Mouse (Mus musculus): ENCODE data around the gene Rfx4. TPM values are rescaled to one million over a fixed set of nuclear protein-coding genes. Genes with fewer than 3 reads are reported as not detected.

Gene Rfx4
- polyA plus RNA-seq, 1 experiment from 2014 or later, result not detected

DNA sequence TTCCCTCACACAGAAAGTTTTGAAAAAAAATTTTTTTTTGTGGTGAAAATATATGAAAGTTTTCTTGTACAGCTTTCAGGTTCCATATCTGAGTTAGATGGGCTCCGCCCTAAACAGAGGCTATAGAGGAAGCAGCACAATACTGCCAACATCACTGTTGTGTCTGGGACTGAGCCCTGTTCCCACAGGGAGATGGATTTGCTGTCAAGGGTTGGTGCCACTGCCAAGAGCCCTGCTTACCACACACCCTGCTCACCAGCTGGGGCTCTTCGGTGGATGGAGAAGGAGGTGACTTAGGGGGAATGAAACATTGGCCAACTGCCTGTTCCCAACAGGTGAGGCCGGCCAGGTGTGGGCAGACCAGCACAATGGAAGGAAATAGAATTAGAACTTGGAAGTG is 35.3 kb downstream of the Rfx4 start:
- Histone ChIP-seq H3K27me3 (ENCODE audit: control insufficient read depth, insufficient read depth, low read depth, low read length) (no peaks in the 10 kb centered on the region), H3K36me3 (ENCODE audit: control insufficient read depth, insufficient read depth) (no peaks in the 10 kb centered on the region), H3K4me3 (ENCODE audit: low read depth, low read length) (no peak overlapping the region), H3K27ac (ENCODE audit: low read length) (no peak overlapping the region), H3K4me2 (ENCODE audit: low read depth, low read length) (no peak overlapping the region), H3K9me3 (replicated peaks; ENCODE audit: control insufficient read depth, low read length) (no peaks in the 10 kb centered on the region), H3K9ac (ENCODE audit: low read depth, low read length) (no peak overlapping the region), H3K4me1 (ENCODE audit: control insufficient read depth, low read depth, low read length) (no peaks in the 10 kb centered on the region)
- 67% methylated on average over 3 of the region's 3 CpGs for WGBS (ENCODE audit: insufficient replicate concordance)
- ATAC-seq (ENCODE audit: low read depth), result no peak

GRCm38 (mm10) chr10:84801521-84801920 is 45.7 kb downstream of the Rfx4 start:
- Histone ChIP-seq H3K27ac (ENCODE audit: low read length) (no peak overlapping the region), H3K4me3 (ENCODE audit: low read depth, low read length) (no peak overlapping the region), H3K36me3 (ENCODE audit: control insufficient read depth, insufficient read depth) (no peaks in the 10 kb centered on the region), H3K4me1 (ENCODE audit: control insufficient read depth, low read depth, low read length) (no peaks in the 10 kb centered on the region), H3K9ac (ENCODE audit: low read depth, low read length) (no peak overlapping the region), H3K4me2 (ENCODE audit: low read depth, low read length) (no peak overlapping the region), H3K27me3 (ENCODE audit: control insufficient read depth, insufficient read depth, low read depth, low read length) (no peaks in the 10 kb centered on the region), H3K9me3 (replicated peaks; ENCODE audit: control insufficient read depth, low read length) (no peaks in the 10 kb centered on the region)
- 20% methylated on average over 6 of the region's 6 CpGs for WGBS (ENCODE audit: insufficient replicate concordance)
- no peak for ATAC-seq (ENCODE audit: low read depth)

DNA sequence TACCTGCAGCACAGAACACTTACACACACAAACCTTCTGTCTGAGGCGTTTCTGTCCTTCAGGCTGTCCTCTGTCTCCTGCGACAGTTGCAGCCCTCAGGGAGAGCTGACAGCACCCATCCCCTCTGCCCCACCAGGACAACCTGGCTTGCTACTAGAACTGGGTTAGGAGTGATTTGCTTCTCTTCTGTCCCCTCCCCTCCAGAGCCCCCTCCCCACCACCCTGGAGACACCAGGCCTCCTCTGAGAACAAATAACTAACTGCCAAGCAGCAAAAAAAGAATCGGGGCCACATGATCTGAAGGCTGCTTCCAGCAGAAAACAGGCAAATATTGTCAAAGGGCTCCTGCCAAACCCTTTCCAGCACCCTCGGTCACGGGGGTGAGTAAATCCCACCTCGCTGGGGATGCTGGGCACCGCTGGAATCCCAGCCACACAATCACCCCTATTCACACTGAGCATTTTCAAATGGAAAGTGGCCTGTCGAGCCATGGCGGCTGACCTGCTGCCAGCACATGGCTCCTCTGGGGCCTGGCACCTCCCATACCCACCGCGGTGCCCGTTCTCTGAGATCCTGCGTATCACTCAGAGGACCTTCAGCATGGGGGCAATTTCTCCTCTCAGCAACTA is 47.5 kb downstream of the Rfx4 start:
- 68% methylated on average over 13 of the region's 13 CpGs for WGBS (ENCODE audit: insufficient replicate concordance)
- H3K4me2 ChIP-seq (ENCODE audit: low read depth, low read length), result no peak overlapping the region
- H3K9ac ChIP-seq (ENCODE audit: low read depth, low read length), result no peak overlapping the region
- no peaks in the 10 kb centered on the region for H3K36me3 ChIP-seq (ENCODE audit: control insufficient read depth, insufficient read depth)
- H3K27ac ChIP-seq (ENCODE audit: low read length), result no peak overlapping the region
- no peaks in the 10 kb centered on the region for H3K9me3 ChIP-seq (replicated peaks; ENCODE audit: control insufficient read depth, low read length)
- no peaks in the 10 kb centered on the region for H3K4me1 ChIP-seq (ENCODE audit: control insufficient read depth, low read depth, low read length)
- no peak for ATAC-seq (ENCODE audit: low read depth)
- H3K27me3 ChIP-seq (ENCODE audit: control insufficient read depth, insufficient read depth, low read depth, low read length), result no peaks in the 10 kb centered on the region
- H3K4me3 ChIP-seq (ENCODE audit: low read depth, low read length), result no peak overlapping the region

GRCm38 (mm10) chr10:84805576-84805975 is 49.7 kb downstream of the Rfx4 start:
- ATAC-seq (ENCODE audit: low read depth), result no peak
- Histone ChIP-seq H3K36me3 (ENCODE audit: control insufficient read depth, insufficient read depth) (no peaks in the 10 kb centered on the region), H3K4me2 (ENCODE audit: low read depth, low read length) (no peak overlapping the region), H3K9me3 (replicated peaks; ENCODE audit: control insufficient read depth, low read length) (no peaks in the 10 kb centered on the region), H3K9ac (ENCODE audit: low read depth, low read length) (no peak overlapping the region), H3K4me3 (ENCODE audit: low read depth, low read length) (no peak overlapping the region), H3K27ac (ENCODE audit: low read length) (no peak overlapping the region), H3K27me3 (ENCODE audit: control insufficient read depth, insufficient read depth, low read depth, low read length) (no peaks in the 10 kb centered on the region), H3K4me1 (ENCODE audit: control insufficient read depth, low read depth, low read length) (no peaks in the 10 kb centered on the region)
- 35% methylated on average over 3 of the region's 3 CpGs for WGBS (ENCODE audit: insufficient replicate concordance)

DNA sequence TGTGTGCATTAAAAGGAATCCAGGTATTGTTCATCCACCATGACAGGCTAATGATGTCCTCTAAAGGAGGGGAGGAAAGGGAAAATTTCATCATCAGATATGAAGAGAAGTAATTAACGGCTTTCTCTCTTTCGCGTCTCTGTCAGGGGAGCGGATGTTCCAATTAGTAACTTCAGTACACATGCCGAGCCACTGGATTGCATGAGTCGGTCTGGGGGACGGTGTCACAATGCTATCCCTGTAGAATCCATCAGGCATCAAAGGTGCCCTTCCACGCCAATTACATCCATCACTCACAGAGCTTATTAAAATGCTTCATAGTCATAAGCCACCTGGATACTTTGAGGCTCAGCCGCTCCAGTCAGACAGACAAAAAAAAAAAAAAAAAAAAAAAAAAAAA is 51.3 kb downstream of the Rfx4 start:
- Histone ChIP-seq H3K9ac (ENCODE audit: low read depth, low read length) (no peak overlapping the region), H3K4me1 (ENCODE audit: control insufficient read depth, low read depth, low read length) (no peaks in the 10 kb centered on the region), H3K27me3 (ENCODE audit: control insufficient read depth, insufficient read depth, low read depth, low read length) (no peaks in the 10 kb centered on the region), H3K27ac (ENCODE audit: low read length) (no peak overlapping the region), H3K4me3 (ENCODE audit: low read depth, low read length) (no peak overlapping the region), H3K4me2 (ENCODE audit: low read depth, low read length) (no peak overlapping the region), H3K9me3 (replicated peaks; ENCODE audit: control insufficient read depth, low read length) (no peaks in the 10 kb centered on the region), H3K36me3 (ENCODE audit: control insufficient read depth, insufficient read depth) (no peaks in the 10 kb centered on the region)
- WGBS (ENCODE audit: insufficient replicate concordance), result 72% methylated on average over 9 of the region's 9 CpGs
- no peak for ATAC-seq (ENCODE audit: low read depth)

DNA sequence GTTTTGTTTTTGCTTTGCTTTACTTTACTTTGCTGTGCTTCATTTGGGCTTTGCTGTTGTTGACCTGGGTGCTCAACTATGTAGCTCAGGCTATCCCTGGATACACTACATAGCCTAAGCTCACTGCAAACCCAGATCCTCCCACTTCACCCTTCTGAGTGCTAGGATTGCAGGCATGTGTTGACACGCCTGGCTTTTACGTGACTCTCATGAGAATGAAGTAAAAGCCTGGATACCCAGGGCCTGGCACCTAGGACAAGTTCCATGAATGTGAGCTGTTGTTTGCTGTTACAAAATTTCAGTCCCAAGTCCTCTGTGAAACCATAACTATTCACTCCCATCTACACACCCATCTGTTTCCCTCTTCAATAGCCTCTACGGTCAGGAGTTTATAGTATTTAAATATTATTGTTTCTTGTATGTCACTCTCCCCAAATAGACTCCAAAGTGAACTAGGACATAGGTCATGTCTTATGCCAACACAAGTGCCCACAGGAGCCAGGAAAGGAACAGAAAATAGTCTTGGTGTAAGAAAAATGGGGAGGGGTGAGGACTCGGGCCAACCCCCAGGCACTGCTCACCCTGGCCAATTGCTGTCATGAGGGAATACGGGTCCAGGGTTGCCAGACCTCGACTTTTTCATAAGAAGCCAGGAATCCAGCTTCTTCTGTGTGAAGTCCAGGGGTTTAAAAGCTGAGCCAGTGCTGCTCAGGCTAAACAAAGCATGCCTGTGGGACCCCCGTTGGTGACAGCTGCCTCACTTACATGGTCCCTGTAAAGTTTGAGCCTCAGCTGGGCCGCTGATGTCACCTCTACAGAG is 54.4 kb downstream of the Rfx4 start:
- Histone ChIP-seq H3K27ac (ENCODE audit: low read length) (no peak overlapping the region), H3K9ac (ENCODE audit: low read depth, low read length) (no peak overlapping the region), H3K27me3 (ENCODE audit: control insufficient read depth, insufficient read depth, low read depth, low read length) (no peaks in the 10 kb centered on the region), H3K36me3 (ENCODE audit: control insufficient read depth, insufficient read depth) (no peaks in the 10 kb centered on the region), H3K9me3 (replicated peaks; ENCODE audit: control insufficient read depth, low read length) (no peaks in the 10 kb centered on the region), H3K4me2 (ENCODE audit: low read depth, low read length) (no peak overlapping the region), H3K4me1 (ENCODE audit: control insufficient read depth, low read depth, low read length) (no peaks in the 10 kb centered on the region), H3K4me3 (ENCODE audit: low read depth, low read length) (no peak overlapping the region)
- WGBS (ENCODE audit: insufficient replicate concordance), result 59% methylated on average over 8 of the region's 8 CpGs
- no peak for ATAC-seq (ENCODE audit: low read depth)

GRCm38 (mm10) chr10:84811171-84811912 is 55.5 kb downstream of the Rfx4 start:
- Histone ChIP-seq H3K4me2 (ENCODE audit: low read depth, low read length) (no peak overlapping the region), H3K4me1 (ENCODE audit: control insufficient read depth, low read depth, low read length) (no peaks in the 10 kb centered on the region), H3K27me3 (ENCODE audit: control insufficient read depth, insufficient read depth, low read depth, low read length) (no peaks in the 10 kb centered on the region), H3K27ac (ENCODE audit: low read length) (no peak overlapping the region), H3K4me3 (ENCODE audit: low read depth, low read length) (no peak overlapping the region), H3K9ac (ENCODE audit: low read depth, low read length) (no peak overlapping the region), H3K36me3 (ENCODE audit: control insufficient read depth, insufficient read depth) (no peaks in the 10 kb centered on the region), H3K9me3 (replicated peaks; ENCODE audit: control insufficient read depth, low read length) (no peaks in the 10 kb centered on the region)
- WGBS (ENCODE audit: insufficient replicate concordance), result 64% methylated on average over 11 of the region's 11 CpGs
- ATAC-seq (ENCODE audit: low read depth), result no peak

DNA sequence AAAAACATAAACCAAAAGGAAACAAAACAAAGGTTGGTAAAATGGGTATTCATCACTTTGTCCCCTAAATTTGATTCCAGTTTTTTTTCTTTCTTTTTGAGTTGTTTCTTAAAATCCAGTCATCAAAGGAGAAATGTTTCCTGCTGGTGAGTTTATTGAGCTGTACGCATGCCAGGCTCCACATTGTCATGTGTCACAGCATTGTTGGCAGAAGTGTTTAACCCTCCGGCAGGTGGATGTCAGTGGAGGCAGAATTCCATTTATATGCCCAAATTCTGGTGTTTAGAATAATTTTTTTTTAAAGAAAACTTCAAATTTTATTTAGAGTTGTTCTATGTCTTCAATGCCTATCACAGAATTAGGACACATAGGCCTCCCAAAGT is 56.0 kb downstream of the Rfx4 start:
- ATAC-seq (ENCODE audit: low read depth), result no peak
- WGBS (ENCODE audit: insufficient replicate concordance), result 59% methylated on average over 2 of the region's 2 CpGs
- Histone ChIP-seq H3K27ac (ENCODE audit: low read length) (no peak overlapping the region), H3K9ac (ENCODE audit: low read depth, low read length) (no peak overlapping the region), H3K4me1 (ENCODE audit: control insufficient read depth, low read depth, low read length) (no peaks in the 10 kb centered on the region), H3K9me3 (replicated peaks; ENCODE audit: control insufficient read depth, low read length) (no peaks in the 10 kb centered on the region), H3K4me3 (ENCODE audit: low read depth, low read length) (no peak overlapping the region), H3K4me2 (ENCODE audit: low read depth, low read length) (no peak overlapping the region), H3K27me3 (ENCODE audit: control insufficient read depth, insufficient read depth, low read depth, low read length) (no peaks in the 10 kb centered on the region), H3K36me3 (ENCODE audit: control insufficient read depth, insufficient read depth) (no peaks in the 10 kb centered on the region)

All from liver, embryonic 16.5 days (tissue).